Mouse (Mus musculus) c-Kit-positive CD71-positive TER-119-positive erythroid progenitor cells, embryonic 14.5 days (primary cell): ENCODE results near the gene Ssty2.
"Not testable (repeated sequence)": the region's sequence is repeated elsewhere in the genome, so short reads cannot be mapped to it uniquely, and the experiment has no call there.

Experiments used
- DNase-seq: peaks from one replicate; pipeline ENCODE4 v3.0.0-alpha.2; 2013; ENCODE audit warnings: low spot score

The Ssty2 gene

GRCm38 (mm10) chrY:67047972-67048371 lies at the start of gene Ssty2:
Ssty2 (minus strand) TSS chrY:67048072.
- DNase-seq, result not testable (repeated sequence)
